Mouse (Mus musculus) liver, adult (tissue): ENCODE results near the gene Rabggtb.

Source experiments
- GATA4 ChIP-seq: IDR thresholded peaks from 2 replicates; pipeline ENCODE4 v1.6.1; 2014; ENCODE audit warnings: mild to moderate bottlenecking, low read length; ENCODE audit not compliant: insufficient replicate concordance

Gene Rabggtb

DNA sequence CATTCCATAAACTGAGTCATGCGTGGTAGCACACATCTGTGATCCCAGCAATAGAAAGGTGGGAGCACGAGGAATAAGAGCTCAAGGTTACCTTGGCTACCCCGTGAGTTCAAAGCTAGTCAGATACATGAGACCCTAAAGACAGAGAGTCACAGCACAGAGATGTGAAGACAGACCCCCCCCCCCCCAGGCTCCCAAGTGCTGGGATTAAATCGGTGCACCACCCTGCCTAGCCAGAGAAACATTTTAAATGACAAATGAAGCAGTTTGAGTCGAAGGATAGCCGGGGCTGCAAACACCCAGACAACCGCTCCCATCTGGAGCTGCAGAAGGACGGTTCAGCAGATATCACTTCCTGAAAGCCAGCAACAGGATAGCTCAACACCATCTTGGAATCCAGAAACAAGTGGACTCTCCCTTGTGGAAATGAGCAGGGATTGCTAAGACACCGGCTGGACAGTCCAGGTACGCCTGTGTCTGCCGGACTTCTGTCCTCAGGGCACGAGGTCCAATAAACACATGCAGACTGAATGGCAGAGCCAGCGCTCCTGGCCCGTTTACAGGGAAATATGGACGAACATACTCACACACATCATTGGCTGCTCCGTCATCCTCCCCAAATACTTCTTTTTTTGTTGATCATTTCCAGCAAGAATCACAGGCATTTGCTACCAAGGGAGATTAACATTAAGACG, 24.5 kb upstream of the Rabggtb start:
- TF ChIP-seq GATA4, result no peak

DNA sequence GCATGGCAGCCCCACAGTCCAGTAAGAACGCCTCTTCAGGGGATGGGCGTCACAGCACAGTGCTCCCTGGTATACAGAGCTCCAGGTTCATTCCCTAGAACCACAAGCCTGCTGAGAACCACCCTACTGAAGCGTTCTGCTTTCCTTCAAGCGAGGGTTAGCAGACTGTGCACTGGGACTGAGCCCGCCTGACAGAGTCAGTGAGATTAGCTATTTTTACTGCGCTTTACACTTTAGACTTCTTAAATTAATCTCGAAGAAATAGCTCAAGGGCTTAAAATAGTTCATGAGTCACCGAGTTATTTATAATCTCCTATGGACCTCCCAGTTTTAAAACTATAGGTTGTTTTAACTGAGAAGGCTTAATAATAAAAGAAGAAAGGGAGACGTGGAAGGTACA, 23.1 kb upstream of the Rabggtb start:
- no peak for TF ChIP-seq GATA4

DNA sequence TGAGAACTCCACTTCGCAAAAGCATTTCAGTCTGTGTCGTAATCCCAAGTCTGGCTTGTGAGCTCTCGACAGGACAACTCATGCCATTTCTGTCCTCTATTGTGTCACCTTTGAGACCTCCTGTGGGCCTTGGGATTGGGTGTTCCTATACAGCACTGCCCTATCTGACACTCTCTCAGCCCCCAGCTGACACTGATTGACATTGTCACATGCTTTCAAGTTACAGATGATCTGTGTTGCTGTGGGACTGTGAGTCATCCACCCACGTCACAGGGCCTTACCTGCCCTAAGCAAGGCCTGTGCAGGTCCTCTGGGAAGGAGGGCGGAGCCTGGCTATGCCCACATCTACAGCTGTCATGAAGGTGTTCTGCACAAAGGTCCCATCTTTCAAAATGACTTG, 19.7 kb upstream of the Rabggtb start:
- TF ChIP-seq GATA4, result no peak

DNA sequence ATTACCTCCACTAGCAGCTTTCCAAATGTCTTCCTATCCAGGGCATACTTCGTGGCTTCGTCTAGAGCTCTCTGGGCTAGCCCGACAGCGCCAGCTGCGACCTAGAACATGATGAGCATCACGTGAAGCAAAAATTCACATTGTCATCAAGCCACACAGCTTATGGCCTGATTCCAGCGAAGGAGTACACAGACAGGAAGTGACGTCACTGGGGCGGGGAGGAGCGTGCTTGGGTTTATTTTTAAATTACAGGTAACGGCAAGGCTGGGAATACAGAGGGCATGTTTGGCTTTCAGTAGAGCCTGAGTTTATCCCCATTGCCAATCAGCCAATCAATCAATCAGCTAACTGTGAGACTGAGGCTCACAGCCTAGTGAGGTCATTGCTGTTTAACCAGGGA, 16.7 kb upstream of the Rabggtb start:
- TF ChIP-seq GATA4, result no peak

DNA sequence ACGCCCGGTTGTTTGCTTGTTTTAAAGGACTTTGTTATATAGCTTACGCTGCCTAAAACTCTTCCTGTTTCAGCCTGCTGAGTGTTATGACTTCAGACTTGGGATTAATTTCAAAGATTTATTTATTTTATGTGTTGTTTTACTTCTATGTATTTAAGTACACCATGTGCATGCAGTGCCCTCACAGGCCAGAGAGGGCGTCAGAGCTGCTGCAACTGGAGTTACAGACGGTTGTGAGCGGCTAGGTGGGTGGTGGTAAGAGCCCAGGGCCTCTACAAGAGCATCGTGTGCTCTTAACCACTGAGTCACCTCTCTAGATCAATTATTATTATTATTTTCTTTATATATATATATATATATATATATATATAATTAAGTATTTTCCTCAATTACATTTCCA, 13.5 kb upstream of the Rabggtb start:
- no peak for TF ChIP-seq GATA4

DNA sequence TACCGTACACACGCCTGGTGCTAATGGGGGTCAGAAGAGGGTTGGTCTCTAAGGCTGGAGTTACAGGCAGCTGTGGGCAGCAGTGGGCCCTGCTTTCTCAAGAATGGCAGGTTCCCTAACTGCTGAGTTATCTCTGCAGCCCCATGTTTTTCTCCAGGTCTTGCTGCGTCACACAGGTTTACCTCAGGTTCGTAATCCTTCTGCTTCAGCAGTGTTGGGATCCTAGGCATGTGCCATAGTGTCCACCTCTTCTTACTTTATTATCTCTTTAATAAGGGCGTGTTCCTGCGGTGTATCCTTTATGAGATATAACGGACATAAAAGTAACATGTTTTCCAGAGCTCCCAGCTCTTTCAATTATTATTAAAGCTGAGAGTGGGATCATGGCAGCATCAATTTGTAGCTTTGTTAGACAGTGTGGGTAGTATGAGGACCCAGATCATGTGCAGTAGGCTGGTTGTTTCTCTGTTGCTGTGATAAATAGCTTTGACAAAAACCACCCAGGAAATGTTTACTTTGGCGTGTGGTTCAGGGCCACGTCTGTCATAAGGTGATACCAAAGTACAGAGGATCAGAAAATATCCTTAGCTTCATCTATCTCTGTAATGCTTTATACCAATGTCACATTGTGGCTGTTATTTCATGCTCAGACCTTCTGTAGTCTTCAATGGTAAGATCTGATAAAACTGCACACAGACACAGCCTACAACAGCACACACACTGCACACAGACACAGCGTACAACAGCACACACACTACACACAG, 8.5 kb upstream of the Rabggtb start:
- no peak for TF ChIP-seq GATA4

DNA sequence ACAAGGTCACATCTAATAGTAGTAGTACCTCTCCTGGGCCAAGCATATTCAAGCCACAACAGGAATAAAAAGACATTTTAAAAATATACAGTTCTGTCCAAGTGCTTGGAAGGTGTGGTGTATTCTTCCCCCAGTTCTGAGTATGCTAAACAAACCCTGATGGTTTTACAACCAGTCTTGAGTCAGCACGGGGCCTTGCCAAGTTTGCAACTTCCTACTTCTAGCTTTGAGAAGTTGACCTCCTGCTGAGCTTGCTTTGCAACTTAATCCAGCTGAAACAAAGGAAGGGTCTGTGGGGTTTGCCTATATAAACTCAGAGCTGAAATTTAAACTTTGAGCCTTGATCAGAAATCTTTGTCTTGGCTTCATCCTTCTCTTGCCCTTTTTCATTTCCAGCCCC, 4.4 kb upstream of the Rabggtb start:
- no peak for TF ChIP-seq GATA4

DNA sequence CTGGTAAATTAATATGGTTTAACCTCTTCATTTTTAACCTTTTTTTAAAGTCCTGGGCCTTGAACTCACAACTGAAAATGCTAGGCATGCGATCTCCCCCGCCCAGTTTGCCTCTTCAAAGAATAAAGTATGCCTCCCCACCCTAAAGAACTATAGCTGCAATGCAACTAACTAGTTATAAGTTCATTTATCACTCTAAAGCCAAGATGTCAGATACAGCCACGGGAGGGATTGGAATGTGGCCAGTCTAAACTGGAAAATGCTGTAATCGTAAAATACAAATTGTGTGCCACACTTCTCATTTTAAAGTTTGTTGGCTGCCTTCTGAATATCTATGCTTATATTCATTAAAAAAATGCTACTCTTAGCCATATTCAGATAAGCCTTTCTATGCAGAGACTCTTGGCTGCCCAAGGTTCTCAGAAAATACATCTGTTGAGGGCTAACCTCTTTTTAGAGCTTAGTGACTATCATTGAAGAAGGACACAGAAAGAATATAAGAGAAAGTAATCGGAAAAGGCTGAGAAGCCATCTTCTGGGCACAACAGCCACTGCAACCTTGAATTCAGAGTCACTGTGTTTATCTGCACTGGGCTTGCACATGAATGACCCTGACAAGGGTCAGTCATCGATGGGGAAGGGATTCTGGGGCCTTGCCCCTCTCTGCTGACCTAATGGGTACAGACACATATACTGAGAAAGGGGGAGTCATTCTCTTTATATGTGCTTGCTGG, 868 bp upstream of the Rabggtb start:
- no peak for TF ChIP-seq GATA4

DNA sequence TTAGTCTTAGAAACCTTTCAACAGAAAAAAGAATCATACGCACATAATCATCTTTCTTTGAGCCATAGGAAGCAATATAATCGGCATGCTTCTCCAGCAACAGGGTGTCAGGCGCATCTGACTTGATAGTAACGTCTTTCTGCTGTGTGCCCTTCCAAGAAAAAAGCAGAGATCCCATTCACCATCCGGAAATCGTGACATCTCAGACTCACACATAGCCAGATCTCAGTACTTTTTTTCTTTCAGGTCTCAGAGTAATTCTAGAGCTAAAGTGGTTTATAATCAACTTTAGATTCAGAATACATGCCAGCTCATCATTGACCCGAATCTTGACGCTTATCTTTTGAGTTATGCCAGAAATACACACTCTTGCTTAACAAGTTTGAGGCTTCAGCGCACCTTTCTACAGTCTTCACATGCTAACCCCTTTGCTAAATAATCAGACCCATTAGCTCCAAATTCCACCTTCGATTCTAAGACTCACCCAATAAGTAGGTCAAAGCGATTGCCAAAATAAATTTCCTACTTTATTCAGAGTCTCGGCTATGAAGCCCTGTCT, 848 bp downstream of the Rabggtb start:
- peak; percentile 49 for TF ChIP-seq GATA4

DNA sequence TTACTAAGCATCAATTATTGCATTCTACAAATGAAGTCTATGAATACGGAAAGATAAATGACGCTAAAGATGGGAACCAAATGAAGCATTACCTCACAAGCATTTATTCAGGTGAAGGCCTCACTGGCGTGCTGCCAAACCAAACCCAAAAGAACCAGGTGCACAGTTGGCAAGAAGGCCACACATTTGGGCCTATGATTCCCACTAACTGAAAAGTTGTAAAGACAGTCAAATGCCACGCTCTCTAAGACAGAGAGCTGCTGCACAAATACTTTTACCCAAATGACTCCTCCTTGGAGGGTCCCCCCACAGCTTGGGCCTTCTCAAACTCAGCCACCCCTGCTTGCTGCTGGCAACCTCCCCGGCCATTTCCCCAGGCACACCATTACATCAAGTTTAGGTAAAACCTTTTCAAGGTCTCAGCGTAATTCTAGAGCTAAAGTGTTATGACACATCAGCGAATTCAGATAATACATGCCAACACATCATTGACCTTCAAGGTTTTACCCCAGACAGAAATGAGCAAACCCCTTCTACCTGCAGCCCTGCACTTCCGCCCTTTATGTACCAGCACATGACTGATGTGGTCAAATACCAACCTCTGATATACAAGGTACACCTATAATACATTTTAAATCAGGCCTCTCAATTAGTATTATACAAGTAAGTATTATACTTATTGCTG, 1.5 kb downstream of the Rabggtb start:
- TF ChIP-seq GATA4, result no peak

DNA sequence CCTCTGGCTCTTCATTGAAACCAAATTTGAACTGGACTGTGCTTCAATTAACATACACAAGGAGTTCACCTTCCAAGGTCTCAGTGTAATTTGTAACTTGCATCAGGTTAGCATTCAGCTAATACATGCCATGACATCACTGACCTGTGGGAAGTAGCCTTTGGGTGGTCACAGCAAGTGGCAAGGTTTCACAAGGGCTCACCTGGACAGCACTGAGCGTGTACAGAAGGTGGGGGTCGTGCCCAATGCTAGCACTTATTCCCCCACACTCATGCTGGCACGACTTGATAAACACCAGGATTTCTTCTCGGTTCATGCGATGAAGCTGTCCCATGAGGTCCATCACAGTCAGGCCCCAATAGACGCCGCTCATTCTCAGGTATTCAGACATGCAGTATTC, 2.3 kb downstream of the Rabggtb start:
- no peak for TF ChIP-seq GATA4

DNA sequence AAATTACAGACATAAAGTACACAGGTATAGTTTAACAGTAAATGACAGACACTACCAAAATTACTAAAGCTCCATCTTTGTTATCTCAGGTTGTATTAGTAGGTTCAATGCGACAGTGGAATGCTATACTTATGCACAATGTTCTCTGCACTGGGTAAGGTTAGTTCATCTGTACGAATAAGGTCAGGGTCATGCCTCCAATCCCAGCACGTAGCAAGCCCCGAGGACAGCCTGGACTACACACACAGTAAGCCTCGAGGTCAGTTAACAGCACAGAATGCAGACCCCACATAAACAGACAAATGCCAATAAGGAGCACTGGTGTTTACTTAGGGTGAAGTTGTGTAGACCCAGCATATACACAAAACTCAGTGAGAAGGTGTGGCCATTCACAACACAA, 3.9 kb downstream of the Rabggtb start:
- no peak for TF ChIP-seq GATA4

DNA sequence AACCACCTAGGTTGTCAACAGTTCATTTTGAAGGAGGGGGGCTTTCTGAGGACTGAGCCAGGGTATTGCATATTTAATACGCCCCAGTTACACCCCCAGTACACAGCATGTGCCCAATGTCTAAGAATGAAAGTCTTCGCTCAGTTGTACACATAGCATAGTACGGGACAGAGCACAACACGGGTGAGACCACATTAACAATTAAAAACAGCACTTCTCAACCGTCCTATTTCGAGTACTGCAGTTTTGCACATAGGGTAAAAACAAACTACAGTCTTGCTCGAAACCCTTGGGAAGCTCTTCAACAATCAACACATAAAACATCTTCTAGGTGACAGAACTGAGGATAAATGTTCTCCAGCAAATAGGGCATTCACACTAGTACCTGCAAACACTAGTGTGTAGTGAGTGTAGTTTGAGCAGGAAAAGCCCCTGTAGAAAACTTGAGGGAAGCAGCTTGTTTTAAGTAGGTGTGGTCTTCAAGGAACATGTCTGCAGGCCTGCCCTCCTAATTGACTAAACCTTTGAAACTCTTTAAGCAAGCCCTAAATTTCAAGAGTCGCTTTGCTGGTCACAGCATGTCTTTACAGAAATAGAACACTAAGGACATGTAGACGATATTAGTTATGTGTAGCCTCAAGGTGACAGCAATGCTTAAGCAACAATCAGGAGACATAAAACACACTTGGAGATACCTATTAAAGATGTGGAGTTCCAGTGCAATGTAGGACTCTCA, 6.5 kb downstream of the Rabggtb start, which contains the start of gene Msh4:
Gene Msh4 (minus strand): TSS at position 3 of the 736 bp plus-strand sequence.
- TF ChIP-seq GATA4, result no peak
